Mouse (Mus musculus): Measurements from ENCODE around the gene Cldn7. TPM values are rescaled to one million over a fixed set of nuclear protein-coding genes. Genes with fewer than 3 reads are reported as not detected.

The Cldn7 gene
- total RNA-seq, 1 experiment, result 24.9 TPM

GRCm38 (mm10) chr11:70002471-70002870 is 37.9 kb downstream of the Cldn7 start:
- H3K27ac ChIP-seq (ENCODE audit: insufficient read depth, low read depth, low read length, poor library complexity, severe bottlenecking), result no peak overlapping the region
- no peaks in the 10 kb centered on the region for H3K9me3 ChIP-seq (ENCODE audit: control insufficient read depth, insufficient read depth, low read depth, low read length)
- H3K4me3 ChIP-seq (ENCODE audit: insufficient read depth in 1 of 2, low read depth in 1 of 2, low read length in 2 of 2, poor library complexity in 1 of 2, severe bottlenecking in 1 of 2), result peak overlapping the region in 1 of 2 experiments; percentile 7; a peak in 1 of 4 replicates
- TF ChIP-seq CHD2 (IDR thresholded peaks at IDR 0.05; ENCODE audit: low read depth, low read length) (no peak), MAFK (IDR thresholded peaks at IDR 0.05; ENCODE audit: insufficient read depth, low read depth, low read length) (no peak), HCFC1 (IDR thresholded peaks at IDR 0.05; ENCODE audit: borderline replicate concordance, insufficient read depth, low read length) (no peak), ZNF384 (IDR thresholded peaks at IDR 0.05; ENCODE audit: low read depth, low read length) (no peak), ZC3H11A (IDR thresholded peaks at IDR 0.05; ENCODE audit: borderline replicate concordance, low read depth, low read length) (no peak)
- H3K9ac ChIP-seq (ENCODE audit: insufficient read depth, low read depth, low read length, poor library complexity, severe bottlenecking), result no peak overlapping the region
- H3K4me1 ChIP-seq (ENCODE audit: control insufficient read depth in 2 of 2, insufficient read depth in 2 of 2, low read length in 2 of 2, poor library complexity in 1 of 2), result peaks cover 12 to 28% of the 10 kb centered on the region in 2 experiments
- DNase-seq (ENCODE audit: low read depth, low spot score), result no peak
- H3K36me3 ChIP-seq (ENCODE audit: control insufficient read depth, insufficient read depth, low read length, poor library complexity, severe bottlenecking), result peaks cover 52% of the 10 kb centered on the region
- in situ Hi-C loops (cut with MboI; ENCODE audit: low sequenced_read_pairs in 2 of 2, unreplicated experiment in 2 of 2), result no loop called here

- H3K9ac ChIP-seq (ENCODE audit: insufficient read depth, low read depth, low read length, poor library complexity, severe bottlenecking), result no peak overlapping the region
- peaks cover 7 to 22% of the 10 kb centered on the region in 2 experiments for H3K4me1 ChIP-seq (ENCODE audit: control insufficient read depth in 2 of 2, insufficient read depth in 2 of 2, low read length in 2 of 2, poor library complexity in 1 of 2)
- no peak overlapping the region for H3K27ac ChIP-seq (ENCODE audit: insufficient read depth, low read depth, low read length, poor library complexity, severe bottlenecking)
- in situ Hi-C loops (cut with MboI; ENCODE audit: low sequenced_read_pairs in 2 of 2, unreplicated experiment in 2 of 2), result no loop called here
- DNase-seq (ENCODE audit: low read depth, low spot score), result no peak
- H3K9me3 ChIP-seq (ENCODE audit: control insufficient read depth, insufficient read depth, low read depth, low read length), result no peaks in the 10 kb centered on the region
- H3K4me3 ChIP-seq (ENCODE audit: insufficient read depth in 1 of 2, low read depth in 1 of 2, low read length in 2 of 2, poor library complexity in 1 of 2, severe bottlenecking in 1 of 2), result no peak overlapping the region
- H3K36me3 ChIP-seq (ENCODE audit: control insufficient read depth, insufficient read depth, low read length, poor library complexity, severe bottlenecking), result peaks cover 56% of the 10 kb centered on the region
- TF ChIP-seq ZC3H11A (IDR thresholded peaks at IDR 0.05; ENCODE audit: borderline replicate concordance, low read depth, low read length) (no peak), CHD2 (IDR thresholded peaks at IDR 0.05; ENCODE audit: low read depth, low read length) (no peak), ZNF384 (IDR thresholded peaks at IDR 0.05; ENCODE audit: low read depth, low read length) (no peak)
Observed at GRCm38 (mm10) chr11:70005521-70005920, 40.9 kb downstream of the Cldn7 start.

DNA sequence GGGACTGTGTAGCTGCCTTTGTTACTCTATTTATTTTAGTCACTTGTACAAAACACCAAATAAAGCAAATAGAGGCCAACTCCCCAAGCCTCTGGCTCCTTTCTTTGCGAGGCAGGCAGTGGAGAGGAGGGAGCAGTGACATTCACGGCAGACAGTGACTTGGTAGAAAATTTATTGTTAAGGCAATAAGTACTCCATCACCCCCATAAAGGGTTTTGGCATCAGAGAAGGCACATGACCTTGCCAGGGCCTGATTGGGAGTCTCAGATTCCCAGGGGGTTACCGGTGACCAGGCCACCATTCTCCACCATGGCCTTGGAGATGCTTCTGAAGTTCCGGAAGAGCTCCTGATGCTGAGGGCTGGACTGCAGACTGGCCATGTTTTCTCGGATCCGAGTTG is 45.5 kb downstream of the Cldn7 start:
- Histone ChIP-seq H3K4me3 (ENCODE audit: insufficient read depth in 1 of 2, low read depth in 1 of 2, low read length in 2 of 2, poor library complexity in 1 of 2, severe bottlenecking in 1 of 2) (no peak overlapping the region), H3K9ac (ENCODE audit: insufficient read depth, low read depth, low read length, poor library complexity, severe bottlenecking) (no peak overlapping the region), H3K9me3 (ENCODE audit: control insufficient read depth, insufficient read depth, low read depth, low read length) (no peaks in the 10 kb centered on the region), H3K36me3 (ENCODE audit: control insufficient read depth, insufficient read depth, low read length, poor library complexity, severe bottlenecking) (peaks cover 72% of the 10 kb centered on the region), H3K27ac (ENCODE audit: insufficient read depth, low read depth, low read length, poor library complexity, severe bottlenecking) (no peak overlapping the region), H3K4me1 (ENCODE audit: control insufficient read depth in 2 of 2, insufficient read depth in 2 of 2, low read length in 2 of 2, poor library complexity in 1 of 2) (peaks cover 3 to 18% of the 10 kb centered on the region in 2 experiments; a peak in 2 of 4 replicates)
- in situ Hi-C loops (cut with MboI; ENCODE audit: low sequenced_read_pairs in 2 of 2, unreplicated experiment in 2 of 2), result no loop called here
- no peak for TF ChIP-seq CHD2 (IDR thresholded peaks at IDR 0.05; ENCODE audit: low read depth, low read length)
- TF ChIP-seq HCFC1 (IDR thresholded peaks at IDR 0.05; ENCODE audit: borderline replicate concordance, insufficient read depth, low read length), result no peak
- no peak for DNase-seq (ENCODE audit: low read depth, low spot score)

GRCm38 (mm10) chr11:70010548-70010947 is 46.0 kb downstream of the Cldn7 start:
- TF ChIP-seq ZNF384 (IDR thresholded peaks at IDR 0.05; ENCODE audit: low read depth, low read length), result no peak
- TF ChIP-seq ZC3H11A (IDR thresholded peaks at IDR 0.05; ENCODE audit: borderline replicate concordance, low read depth, low read length), result no peak
- no peak for TF ChIP-seq CHD2 (IDR thresholded peaks at IDR 0.05; ENCODE audit: low read depth, low read length)
- TF ChIP-seq MAFK (IDR thresholded peaks at IDR 0.05; ENCODE audit: insufficient read depth, low read depth, low read length), result no peak
- TF ChIP-seq HCFC1 (IDR thresholded peaks at IDR 0.05; ENCODE audit: borderline replicate concordance, insufficient read depth, low read length), result no peak
- in situ Hi-C loops (cut with MboI; ENCODE audit: low sequenced_read_pairs in 2 of 2, unreplicated experiment in 2 of 2), result no loop called here
- Histone ChIP-seq H3K9me3 (ENCODE audit: control insufficient read depth, insufficient read depth, low read depth, low read length) (no peaks in the 10 kb centered on the region), H3K4me1 (ENCODE audit: control insufficient read depth in 2 of 2, insufficient read depth in 2 of 2, low read length in 2 of 2, poor library complexity in 1 of 2) (peaks cover 0 to 13% of the 10 kb centered on the region in 2 experiments; a peak in 1 of 4 replicates), H3K4me3 (ENCODE audit: insufficient read depth in 1 of 2, low read depth in 1 of 2, low read length in 2 of 2, poor library complexity in 1 of 2, severe bottlenecking in 1 of 2) (no peak overlapping the region), H3K9ac (ENCODE audit: insufficient read depth, low read depth, low read length, poor library complexity, severe bottlenecking) (no peak overlapping the region), H3K27ac (ENCODE audit: insufficient read depth, low read depth, low read length, poor library complexity, severe bottlenecking) (no peak overlapping the region), H3K36me3 (ENCODE audit: control insufficient read depth, insufficient read depth, low read length, poor library complexity, severe bottlenecking) (peaks cover 67% of the 10 kb centered on the region)
- no peak for DNase-seq (ENCODE audit: low read depth, low spot score)

- DNase-seq (ENCODE audit: low read depth, low spot score), result no peak
- Histone ChIP-seq H3K4me3 (ENCODE audit: insufficient read depth in 1 of 2, low read depth in 1 of 2, low read length in 2 of 2, poor library complexity in 1 of 2, severe bottlenecking in 1 of 2) (no peak overlapping the region), H3K4me1 (ENCODE audit: control insufficient read depth in 2 of 2, insufficient read depth in 2 of 2, low read length in 2 of 2, poor library complexity in 1 of 2) (peaks cover 0 to 10% of the 10 kb centered on the region in 2 experiments; a peak in 1 of 4 replicates), H3K9ac (ENCODE audit: insufficient read depth, low read depth, low read length, poor library complexity, severe bottlenecking) (no peak overlapping the region), H3K27ac (ENCODE audit: insufficient read depth, low read depth, low read length, poor library complexity, severe bottlenecking) (no peak overlapping the region), H3K36me3 (ENCODE audit: control insufficient read depth, insufficient read depth, low read length, poor library complexity, severe bottlenecking) (peaks cover 64% of the 10 kb centered on the region), H3K9me3 (ENCODE audit: control insufficient read depth, insufficient read depth, low read depth, low read length) (no peaks in the 10 kb centered on the region)
- TF ChIP-seq ZC3H11A (IDR thresholded peaks at IDR 0.05; ENCODE audit: borderline replicate concordance, low read depth, low read length) (no peak), ZNF384 (IDR thresholded peaks at IDR 0.05; ENCODE audit: low read depth, low read length) (no peak)
- in situ Hi-C loops (cut with MboI; ENCODE audit: low sequenced_read_pairs in 2 of 2, unreplicated experiment in 2 of 2), result no loop called here
Observed at GRCm38 (mm10) chr11:70010961-70011360, 46.4 kb downstream of the Cldn7 start.
